Mouse (Mus musculus) myocyte (in vitro differentiated cells): ENCODE measurements at regions not wholly inside any gene's neighbourhood (a gene's known extent, or its start where the extent isn't known, plus 50 kb on each side); places are given as distances from the start of the nearest gene placed in this dataset.

Experiments used
- CEBPB ChIP-seq: IDR thresholded peaks from 2 replicates; pipeline ENCODE4 v1.6.1; 2011; ENCODE audit warnings: mild to moderate bottlenecking, moderate library complexity; ENCODE audit not compliant: poor library complexity, insufficient read depth, severe bottlenecking
- E2F4 ChIP-seq: IDR thresholded peaks from one replicate; pipeline ENCODE4 v1.6.1; 2011; ENCODE audit warnings: mild to moderate bottlenecking, control low read depth, moderate library complexity; ENCODE audit not compliant: insufficient read depth
- MAX ChIP-seq: IDR thresholded peaks from one replicate; pipeline ENCODE4 v1.6.1; 2011; ENCODE audit warnings: low read depth, mild to moderate bottlenecking, control low read depth
- MYOG ChIP-seq, 3 experiments: IDR thresholded peaks; one replicate each; pipeline ENCODE4 v1.6.1; 2011; ENCODE audit warnings: control low read depth in 2 of 3, low read depth in 2 of 3, mild to moderate bottlenecking in 2 of 3; ENCODE audit not compliant: insufficient read length in 2 of 3, control insufficient read depth in 1 of 3, insufficient read depth in 1 of 3
- POLR2A ChIP-seq: IDR thresholded peaks from one replicate; pipeline ENCODE4 v1.6.1; 2011; ENCODE audit warnings: low read depth, mild to moderate bottlenecking, control low read depth, moderate library complexity; ENCODE audit not compliant: insufficient read length
- SRF ChIP-seq: IDR thresholded peaks from one replicate; pipeline ENCODE4 v1.6.1; 2011; ENCODE audit warnings: low read depth; ENCODE audit not compliant: control insufficient read depth, insufficient read length
- TCF12 ChIP-seq: IDR thresholded peaks from one replicate; pipeline ENCODE4 v1.6.1; 2011; ENCODE audit warnings: mild to moderate bottlenecking, control low read depth; ENCODE audit not compliant: poor library complexity, insufficient read depth, severe bottlenecking

GRCm38 (mm10) chr3:153045328-153045727 is 63.3 kb upstream of the St6galnac5 start:
- TF ChIP-seq SRF (no peak), E2F4 (no peak), TCF12 (no peak), POLR2A (no peak), MAX (no peak), MYOG (IDR thresholded peaks at IDR 0.05; ENCODE audit: control insufficient read depth in 1 of 3, insufficient read depth in 1 of 3, insufficient read length in 2 of 3, low read depth in 2 of 3) (no peak), CEBPB (no peak)
